Mouse (Mus musculus): ENCODE results near the gene Wnt5a. TPM values are rescaled to one million over a fixed set of nuclear protein-coding genes. Genes with fewer than 3 reads are reported as not detected.

The Wnt5a gene
- polyA plus RNA-seq, 1 experiment from 2014 or later, result 17.3 TPM

- no peak overlapping the region for H3K9ac ChIP-seq (ENCODE audit: low read length)
- no peak overlapping the region for H3K27ac ChIP-seq (ENCODE audit: low read depth, low read length)
- no peak for ATAC-seq (replicated peaks; ENCODE audit: low FRiP score)
- 83% methylated on average over 5 of the region's 5 CpGs for WGBS
- no peak overlapping the region for H3K4me2 ChIP-seq (ENCODE audit: low read depth, low read length, severe bottlenecking)
- H3K4me3 ChIP-seq (ENCODE audit: low read depth, low read length), result no peak overlapping the region
- peaks cover 9% of the 10 kb centered on the region; the same call in 1 of the 2 replicates for H3K4me1 ChIP-seq (replicated peaks; ENCODE audit: control insufficient read depth, insufficient read depth, low read length)
- H3K27me3 ChIP-seq (ENCODE audit: control insufficient read depth, insufficient read depth, low read length), result peaks cover 15% of the 10 kb centered on the region
- DNase-seq (ENCODE audit: low spot score), result no peak
- no peaks in the 10 kb centered on the region for H3K9me3 ChIP-seq (ENCODE audit: control insufficient read depth, low read length)
- no peaks in the 10 kb centered on the region for H3K36me3 ChIP-seq (ENCODE audit: control insufficient read depth, insufficient read depth, low read length)
Observed at GRCm38 (mm10) chr14:28512805-28513590, 8.4 kb downstream of the Wnt5a start.

GRCm38 (mm10) chr14:28514171-28514570 is 9.6 kb downstream of the Wnt5a start:
- Histone ChIP-seq H3K4me2 (ENCODE audit: low read depth, low read length, severe bottlenecking) (no peak overlapping the region), H3K27me3 (ENCODE audit: control insufficient read depth, insufficient read depth, low read length) (peaks cover 7% of the 10 kb centered on the region; the same call in 1 of the 2 replicates), H3K4me1 (replicated peaks; ENCODE audit: control insufficient read depth, insufficient read depth, low read length) (peaks cover 9% of the 10 kb centered on the region; the same call in 1 of the 2 replicates), H3K4me3 (ENCODE audit: low read depth, low read length) (no peak overlapping the region), H3K36me3 (ENCODE audit: control insufficient read depth, insufficient read depth, low read length) (no peaks in the 10 kb centered on the region), H3K9ac (ENCODE audit: low read length) (no peak overlapping the region), H3K27ac (ENCODE audit: low read depth, low read length) (no peak overlapping the region), H3K9me3 (ENCODE audit: control insufficient read depth, low read length) (no peaks in the 10 kb centered on the region)
- DNase-seq (ENCODE audit: low spot score) (no peak), ATAC-seq (replicated peaks; ENCODE audit: low FRiP score) (no peak)
- WGBS, result 31% methylated on average over 2 of the region's 2 CpGs

- peaks cover 2% of the 10 kb centered on the region; the same call in 1 of the 2 replicates for H3K4me1 ChIP-seq (replicated peaks; ENCODE audit: control insufficient read depth, insufficient read depth, low read length)
- no peak overlapping the region for H3K9ac ChIP-seq (ENCODE audit: low read length)
- DNase-seq (ENCODE audit: low spot score) (no peak), ATAC-seq (replicated peaks; ENCODE audit: low FRiP score) (no peak)
- 38% methylated on average over 6 of the region's 6 CpGs for WGBS
- H3K36me3 ChIP-seq (ENCODE audit: control insufficient read depth, insufficient read depth, low read length), result no peaks in the 10 kb centered on the region
- no peaks in the 10 kb centered on the region for H3K9me3 ChIP-seq (ENCODE audit: control insufficient read depth, low read length)
- no peak overlapping the region for H3K4me2 ChIP-seq (ENCODE audit: low read depth, low read length, severe bottlenecking)
- H3K4me3 ChIP-seq (ENCODE audit: low read depth, low read length), result no peak overlapping the region
- H3K27ac ChIP-seq (ENCODE audit: low read depth, low read length), result no peak overlapping the region
- H3K27me3 ChIP-seq (ENCODE audit: control insufficient read depth, insufficient read depth, low read length), result peaks cover 5% of the 10 kb centered on the region; the same call in 1 of the 2 replicates
Observed at GRCm38 (mm10) chr14:28515331-28515730, 10.8 kb downstream of the Wnt5a start.

- 0 out of 2 replicates have a peak overlapping the region, but pooled peaks have one; percentile 15 for H3K4me2 ChIP-seq (ENCODE audit: low read depth, low read length, severe bottlenecking)
- no peak overlapping the region for H3K4me3 ChIP-seq (ENCODE audit: low read depth, low read length)
- no peak overlapping the region for H3K9ac ChIP-seq (ENCODE audit: low read length)
- H3K4me1 ChIP-seq (replicated peaks; ENCODE audit: control insufficient read depth, insufficient read depth, low read length), result 0 out of 2 replicates have a peak, but pooled peaks cover 2% of the 10 kb centered on the region
- H3K27me3 ChIP-seq (ENCODE audit: control insufficient read depth, insufficient read depth, low read length), result peaks cover 2% of the 10 kb centered on the region; the same call in 1 of the 2 replicates
- H3K9me3 ChIP-seq (ENCODE audit: control insufficient read depth, low read length), result no peaks in the 10 kb centered on the region
- DNase-seq (ENCODE audit: low spot score) (no peak), ATAC-seq (replicated peaks; ENCODE audit: low FRiP score) (no peak)
- H3K36me3 ChIP-seq (ENCODE audit: control insufficient read depth, insufficient read depth, low read length), result no peaks in the 10 kb centered on the region
- WGBS, result 48% methylated on average over 39 of the region's 39 CpGs
- H3K27ac ChIP-seq (ENCODE audit: low read depth, low read length), result no peak overlapping the region
Observed at GRCm38 (mm10) chr14:28517631-28518560, 13.3 kb downstream of the Wnt5a start.

GRCm38 (mm10) chr14:28521106-28521505 is 16.6 kb downstream of the Wnt5a start:
- H3K4me1 ChIP-seq (replicated peaks; ENCODE audit: control insufficient read depth, insufficient read depth, low read length), result no peaks in the 10 kb centered on the region
- no peaks in the 10 kb centered on the region; the same call in 1 of the 2 replicates for H3K36me3 ChIP-seq (ENCODE audit: control insufficient read depth, insufficient read depth, low read length)
- DNase-seq (ENCODE audit: low spot score) (no peak), ATAC-seq (replicated peaks; ENCODE audit: low FRiP score) (no peak)
- H3K4me2 ChIP-seq (ENCODE audit: low read depth, low read length, severe bottlenecking), result no peak overlapping the region
- H3K4me3 ChIP-seq (ENCODE audit: low read depth, low read length), result no peak overlapping the region
- WGBS, result 92% methylated on average over 1 of the region's 1 CpGs
- H3K27ac ChIP-seq (ENCODE audit: low read depth, low read length), result no peak overlapping the region
- no peaks in the 10 kb centered on the region for H3K27me3 ChIP-seq (ENCODE audit: control insufficient read depth, insufficient read depth, low read length)
- no peak overlapping the region for H3K9ac ChIP-seq (ENCODE audit: low read length)
- no peaks in the 10 kb centered on the region for H3K9me3 ChIP-seq (ENCODE audit: control insufficient read depth, low read length)

- H3K9me3 ChIP-seq (ENCODE audit: control insufficient read depth, low read length), result no peaks in the 10 kb centered on the region
- H3K27me3 ChIP-seq (ENCODE audit: control insufficient read depth, insufficient read depth, low read length), result no peaks in the 10 kb centered on the region
- no peak overlapping the region for H3K4me3 ChIP-seq (ENCODE audit: low read depth, low read length)
- H3K4me2 ChIP-seq (ENCODE audit: low read depth, low read length, severe bottlenecking), result no peak overlapping the region
- no peaks in the 10 kb centered on the region; the same call in 1 of the 2 replicates for H3K36me3 ChIP-seq (ENCODE audit: control insufficient read depth, insufficient read depth, low read length)
- H3K9ac ChIP-seq (ENCODE audit: low read length), result no peak overlapping the region
- 84% methylated on average over 21 of the region's 21 CpGs for WGBS
- ATAC-seq (replicated peaks; ENCODE audit: low FRiP score) (no peak), DNase-seq (ENCODE audit: low spot score) (no peak)
- H3K4me1 ChIP-seq (replicated peaks; ENCODE audit: control insufficient read depth, insufficient read depth, low read length), result no peaks in the 10 kb centered on the region
- no peak overlapping the region for H3K27ac ChIP-seq (ENCODE audit: low read depth, low read length)
Observed at GRCm38 (mm10) chr14:28522611-28523010, 18.1 kb downstream of the Wnt5a start.

- Histone ChIP-seq H3K27ac (ENCODE audit: low read depth, low read length) (no peak overlapping the region), H3K9ac (ENCODE audit: low read length) (no peak overlapping the region), H3K27me3 (ENCODE audit: control insufficient read depth, insufficient read depth, low read length) (no peaks in the 10 kb centered on the region), H3K36me3 (ENCODE audit: control insufficient read depth, insufficient read depth, low read length) (no peaks in the 10 kb centered on the region; the same call in 1 of the 2 replicates), H3K4me3 (ENCODE audit: low read depth, low read length) (no peak overlapping the region), H3K4me2 (ENCODE audit: low read depth, low read length, severe bottlenecking) (no peak overlapping the region), H3K4me1 (replicated peaks; ENCODE audit: control insufficient read depth, insufficient read depth, low read length) (no peaks in the 10 kb centered on the region), H3K9me3 (ENCODE audit: control insufficient read depth, low read length) (no peaks in the 10 kb centered on the region)
- DNase-seq (ENCODE audit: low spot score) (no peak), ATAC-seq (replicated peaks; ENCODE audit: low FRiP score) (no peak)
- 47% methylated on average over 1 of the region's 1 CpGs for WGBS
Observed at GRCm38 (mm10) chr14:28525566-28525965, 21.0 kb downstream of the Wnt5a start.

GRCm38 (mm10) chr14:28528151-28528685 is 23.7 kb downstream of the Wnt5a start:
- ATAC-seq (replicated peaks; ENCODE audit: low FRiP score) (no peak), DNase-seq (ENCODE audit: low spot score) (no peak)
- no peaks in the 10 kb centered on the region for H3K27me3 ChIP-seq (ENCODE audit: control insufficient read depth, insufficient read depth, low read length)
- 64% methylated on average over 2 of the region's 2 CpGs for WGBS
- H3K4me3 ChIP-seq (ENCODE audit: low read depth, low read length), result no peak overlapping the region
- no peak overlapping the region for H3K9ac ChIP-seq (ENCODE audit: low read length)
- H3K9me3 ChIP-seq (ENCODE audit: control insufficient read depth, low read length), result no peaks in the 10 kb centered on the region
- no peak overlapping the region for H3K4me2 ChIP-seq (ENCODE audit: low read depth, low read length, severe bottlenecking)
- no peaks in the 10 kb centered on the region for H3K4me1 ChIP-seq (replicated peaks; ENCODE audit: control insufficient read depth, insufficient read depth, low read length)
- no peak overlapping the region for H3K27ac ChIP-seq (ENCODE audit: low read depth, low read length)
- H3K36me3 ChIP-seq (ENCODE audit: control insufficient read depth, insufficient read depth, low read length), result no peaks in the 10 kb centered on the region; the same call in 1 of the 2 replicates
